Mouse (Mus musculus): Measurements from ENCODE around the gene 1700029H14Rik. TPM values are rescaled to one million over a fixed set of nuclear protein-coding genes. Genes with fewer than 3 reads are reported as not detected.

Gene 1700029H14Rik
- 0.29 and 2.0 TPM in 2 replicates for polyA plus RNA-seq (2012; ENCODE audit: low replicate concordance)

GRCm38 (mm10) chr8:13562118-13562517 is at the start of gene 1700029H14Rik:
TSS of gene 1700029H14Rik (minus strand) at chr8:13562461.

Other genes starting within 250 kb of the 1700029H14Rik start
- gene Tfdp1, start 223.7 kb downstream of the 1700029H14Rik start, polyA plus RNA-seq (2012; ENCODE audit: low replicate concordance) = 3.2 and 14.8 TPM in 2 replicates
- gene Atp4b, start 165.6 kb downstream of the 1700029H14Rik start, polyA plus RNA-seq (2012; ENCODE audit: low replicate concordance) = not detected in 2 replicates
- not detected in 2 replicates for gene Grk1, start 157.4 kb downstream of the 1700029H14Rik start, polyA plus RNA-seq (2012; ENCODE audit: low replicate concordance)
- not detected in 2 replicates for gene Tmem255b, start 127.3 kb downstream of the 1700029H14Rik start, polyA plus RNA-seq (2012; ENCODE audit: low replicate concordance)
- gene Gas6, start 68.0 kb downstream of the 1700029H14Rik start, polyA plus RNA-seq (2012; ENCODE audit: low replicate concordance) = 3.1 and 4.4 TPM in 2 replicates
- 77.3 and 100 TPM in 2 replicates for gene Rasa3, start 115.1 kb upstream of the 1700029H14Rik start, polyA plus RNA-seq (2012; ENCODE audit: low replicate concordance)
- gene Cfap97d2, start 143.4 kb upstream of the 1700029H14Rik start, polyA plus RNA-seq (2012; ENCODE audit: low replicate concordance) = 0.15 and 0.17 TPM in 2 replicates
- 9.5 and 16.1 TPM in 2 replicates for gene Cdc16, start 195.2 kb upstream of the 1700029H14Rik start, polyA plus RNA-seq (2012; ENCODE audit: low replicate concordance)
- gene Upf3a, start 223.2 kb upstream of the 1700029H14Rik start, polyA plus RNA-seq (2012; ENCODE audit: low replicate concordance) = 29.4 and 30.8 TPM in 2 replicates